Mouse (Mus musculus) bone marrow, adult 2 months (tissue): ENCODE measurements around the gene Aco1.

Source experiments
- CTCF ChIP-seq: fragments of 200-500 bp; IDR thresholded peaks from 2 replicates; pipeline ENCODE4 v1.5.1; 2011; ENCODE audit warnings: low read length, control low read depth; ENCODE audit not compliant: control insufficient read depth, insufficient read depth
- POLR2A ChIP-seq: fragments of 200-500 bp; IDR thresholded peaks from 2 replicates; pipeline ENCODE4 v1.6.1; 2011; ENCODE audit warnings: low read depth, mild to moderate bottlenecking, control low read depth, low read length, borderline replicate concordance; ENCODE audit not compliant: control insufficient read depth

DNA sequence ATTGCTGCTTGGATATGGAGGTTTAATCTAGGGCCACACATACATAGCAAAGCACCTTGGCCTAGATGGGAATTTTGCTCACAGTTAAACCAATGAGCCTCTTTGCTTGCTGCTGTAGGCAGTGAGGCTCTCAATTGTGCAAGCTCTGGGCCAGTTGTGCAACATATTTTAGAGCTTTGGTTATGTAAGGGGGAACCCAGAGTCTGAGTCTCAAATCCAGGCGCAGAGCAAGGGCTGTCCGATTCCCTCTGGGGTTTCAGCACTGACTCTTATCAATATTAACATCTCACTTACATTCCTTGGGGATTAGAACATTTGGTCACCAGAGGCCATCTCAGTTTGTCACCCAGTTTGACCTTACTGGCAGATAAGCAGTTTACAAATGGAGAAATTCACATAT, 13.3 kb downstream of the Aco1 start:
- TF ChIP-seq CTCF = no peak
- no peak for TF ChIP-seq POLR2A
